Mouse (Mus musculus) effector memory CD4-positive, alpha-beta T cell, adult 7 months (primary cell): ENCODE results near the gene Pelo. TPM values are rescaled to one million over a fixed set of nuclear protein-coding genes. Genes with fewer than 3 reads are reported as not detected.

Source experiments
- polyA plus RNA-seq: library from polyadenylated mRNA; unstranded; fragments of 100-300 nt; shearing (Covaris generic); gene quantifications from one replicate; pipeline ENCODE4 v1.2.1, GENCODE M21; 2017

Gene Pelo
- polyA plus RNA-seq, result 6.5 TPM

GRCm38 (mm10) chr13:115090069-115090976 lies at the start of gene Pelo:
Gene Pelo, minus strand, starts transcription at chr13:115090186.

DNA sequence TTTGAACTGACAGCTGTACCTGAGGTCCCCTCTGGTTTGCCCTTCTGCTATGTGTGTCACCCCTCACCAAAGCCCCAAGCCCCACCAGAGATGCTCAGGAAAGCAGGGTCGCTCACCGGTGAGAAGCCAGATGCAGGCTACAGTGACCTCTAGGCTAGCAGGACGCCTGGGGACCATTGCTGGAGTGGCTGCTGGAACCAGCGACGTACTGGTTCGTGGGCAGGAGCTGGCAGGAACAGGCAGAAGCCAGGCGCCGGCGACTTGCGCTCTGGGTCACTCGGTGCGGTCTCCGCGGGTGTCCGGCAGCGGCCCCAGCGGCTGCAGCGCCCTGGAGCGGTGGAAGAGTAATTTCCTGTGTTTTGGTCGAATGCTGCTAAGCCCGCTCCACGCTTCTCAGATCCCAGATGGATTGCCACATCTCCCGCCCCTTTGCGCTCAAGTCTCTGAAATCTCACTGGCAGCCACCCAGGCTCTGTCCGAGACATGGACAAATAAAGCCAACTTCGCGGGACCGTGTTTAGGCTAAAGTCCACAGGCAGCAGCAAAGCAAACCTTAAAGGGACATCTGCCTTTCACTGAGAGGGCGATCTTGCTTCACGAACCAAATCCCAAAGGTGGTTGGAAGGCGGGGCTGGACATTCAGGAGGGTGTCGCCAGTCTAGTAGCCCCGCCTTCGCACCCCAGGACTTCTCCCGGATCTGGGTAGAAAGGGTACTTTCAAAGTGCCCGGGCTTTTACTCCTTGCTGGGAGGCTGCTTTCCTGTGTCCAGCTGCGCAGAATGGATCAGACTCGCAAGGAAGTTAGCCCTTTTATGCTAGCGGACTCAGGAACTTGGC lies 11.6 kb upstream of the Pelo start, which contains the start of the genes Gm49395 and Itga1:
Gm49395 (minus strand) TSS at position 567 of the 837 bp plus-strand sequence.
Itga1 (minus strand) TSS at position 610 of the 837 bp plus-strand sequence.

Other genes with a start within 250 kb of the Pelo start
- gene Itga2, start 158.1 kb downstream of the Pelo start, polyA plus RNA-seq, result 0.37 TPM
- gene Gm49395, start 11.7 kb upstream of the Pelo start, polyA plus RNA-seq, result 8.4 TPM
- gene Itga1, start 11.8 kb upstream of the Pelo start, polyA plus RNA-seq, result 19.3 TPM